Mouse (Mus musculus) mammary gland, adult 2 months (tissue): ENCODE results near the gene Phlda3. TPM values are rescaled to one million over a fixed set of nuclear protein-coding genes. Genes with fewer than 3 reads are reported as not detected.

ENCODE experiments used
- polyA plus RNA-seq: library from polyadenylated mRNA; depleted of rRNA; stranded (reverse); fragments of >200 nt; gene quantifications from 2 replicates; pipeline ENCODE4 v1.2.3, GENCODE M21; 2012; ENCODE audit warnings: low replicate concordance; rRNA removed

Phlda3 gene
- polyA plus RNA-seq: 329 and 543 TPM in 2 replicates

GRCm38 (mm10) chr1:135765645-135766591 lies at the start of gene Phlda3:
Phlda3 (plus strand) TSS chr1:135766119.

GRCm38 (mm10) chr1:135719983-135720382 lies 45.9 kb upstream of the Phlda3 start, which contains the start of gene Csrp1:
Csrp1 (plus strand) TSS chr1:135720061.

GRCm38 (mm10) chr1:135778780-135779535 lies 13.0 kb downstream of the Phlda3 start, which contains the start of gene Tnni1:
Tnni1 (plus strand) TSS chr1:135779434.

GRCm38 (mm10) chr1:135818481-135819086 lies 52.7 kb downstream of the Phlda3 start, which contains the start of gene Lad1:
Lad1 (plus strand) TSS chr1:135818598.

Other genes starting within 250 kb of the Phlda3 start
- gene Nav1, start 158.8 kb upstream of the Phlda3 start, polyA plus RNA-seq: 26.2 and 30.9 TPM in 2 replicates
- 217 and 315 TPM in 2 replicates for gene Csrp1, start 46.1 kb upstream of the Phlda3 start, polyA plus RNA-seq
- 0.56 and 2.8 TPM in 2 replicates for gene Tnni1, start 13.3 kb downstream of the Phlda3 start, polyA plus RNA-seq
- gene Lad1, start 52.5 kb downstream of the Phlda3 start, polyA plus RNA-seq: 28.3 and 37.5 TPM in 2 replicates
- 0.39 and 1.3 TPM in 2 replicates for gene Tnnt2, start 70.2 kb downstream of the Phlda3 start, polyA plus RNA-seq
- gene Pkp1, start 153.1 kb downstream of the Phlda3 start, polyA plus RNA-seq: 12.8 and 22.6 TPM in 2 replicates
- 0.26 TPM in 1 of 2 replicates, not detected in the other for gene Igfn1, start 240.2 kb downstream of the Phlda3 start, polyA plus RNA-seq
- gene Tmem9, start 242.0 kb downstream of the Phlda3 start, polyA plus RNA-seq: 69.1 and 86.3 TPM in 2 replicates